Mouse (Mus musculus) kidney, embryonic 14.5 days (tissue): ENCODE measurements at regions not wholly inside any gene's neighbourhood (a gene's known extent, or its start where the extent isn't known, plus 50 kb on each side); places are given as distances from the start of the nearest gene placed in this dataset.

Source experiments
- ATAC-seq: fragments of 200-750 bp; cut with Nextera tagmentation; 2 replicates; pipeline ENCODE4 v1.8.0; 2017; ENCODE audit warnings: moderate number of reproducible peaks, mild to moderate bottlenecking, moderate TSS enrichment, moderate library complexity; ENCODE audit not compliant: low FRiP score, low TSS enrichment
- H3K27ac ChIP-seq: fragments of 300-500 bp; sonication (generic); 2 replicates; pipeline ENCODE4 v1.5.1; 2014; ENCODE audit warnings: low read depth, mild to moderate bottlenecking, low read length, moderate library complexity, mixed read lengths
- H3K27me3 ChIP-seq: fragments of 300-500 bp; sonication (generic); 2 replicates; pipeline ENCODE4 v1.6.1; 2014; ENCODE audit warnings: mild to moderate bottlenecking, low read length; ENCODE audit not compliant: control insufficient read depth, insufficient read depth
- H3K36me3 ChIP-seq: fragments of 300-500 bp; sonication (generic); 2 replicates; pipeline ENCODE4 v1.6.1; 2014; ENCODE audit warnings: low read length, mixed read lengths; ENCODE audit not compliant: control insufficient read depth, insufficient read depth
- H3K4me1 ChIP-seq: fragments of 300-500 bp; sonication (generic); 2 replicates; pipeline ENCODE4 v1.6.1; 2014; ENCODE audit warnings: low read length, mixed read lengths; ENCODE audit not compliant: control insufficient read depth, insufficient read depth
- H3K4me2 ChIP-seq: fragments of 300-500 bp; sonication (generic); replicated peaks from 2 replicates; pipeline ENCODE4 v1.6.1; 2014; ENCODE audit warnings: low read depth, mild to moderate bottlenecking, low read length
- H3K4me3 ChIP-seq: fragments of 300-500 bp; sonication (generic); 2 replicates; pipeline ENCODE4 v1.5.1; 2014; ENCODE audit warnings: mild to moderate bottlenecking, low read length
- H3K9ac ChIP-seq: fragments of 300-500 bp; sonication (generic); 2 replicates; pipeline ENCODE4 v1.6.1; 2014; ENCODE audit warnings: low read depth, mild to moderate bottlenecking, low read length, moderate library complexity
- H3K9me3 ChIP-seq: fragments of 300-500 bp; sonication (generic); 2 replicates; pipeline ENCODE4 v1.6.1; 2016; ENCODE audit warnings: low read length; ENCODE audit not compliant: control insufficient read depth
- WGBS: fragments of 180-500 bp; shearing (Covaris S2); extraction: QIAGEN DNeasy Blood & Tissue Kit; methylation state at CpG from one replicate; pipeline ENCODE4 v1.1.7; 2014; 5-methylcytosine and 5-hydroxymethylcytosine counted together

- no peak overlapping the region for H3K9ac ChIP-seq
- H3K4me3 ChIP-seq: no peak overlapping the region
- WGBS: 33% methylated on average over 4 of the region's 4 CpGs
- no peaks in the 10 kb centered on the region for H3K27me3 ChIP-seq
- peaks cover 2% of the 10 kb centered on the region; the same call in 1 of the 2 replicates for H3K9me3 ChIP-seq
- H3K4me2 ChIP-seq: no peak overlapping the region
- no peak overlapping the region for H3K27ac ChIP-seq
- ATAC-seq: no peak
- no peaks in the 10 kb centered on the region for H3K4me1 ChIP-seq
- no peaks in the 10 kb centered on the region for H3K36me3 ChIP-seq
Measured at GRCm38 (mm10) chr12:15566785-15567109, 250.0 kb downstream of the Trib2 start.

GRCm38 (mm10) chr12:15565941-15566784, 250.6 kb downstream of the Trib2 start:
- Histone ChIP-seq H3K36me3 (no peaks in the 10 kb centered on the region), H3K27ac (no peak overlapping the region), H3K9ac (no peak overlapping the region), H3K4me1 (no peaks in the 10 kb centered on the region), H3K27me3 (no peaks in the 10 kb centered on the region), H3K4me2 (no peak overlapping the region), H3K9me3 (peaks cover 2% of the 10 kb centered on the region; the same call in 1 of the 2 replicates), H3K4me3 (no peak overlapping the region)
- ATAC-seq: peak; percentile 81; the same call in 1 of the 2 replicates
- WGBS: 23% methylated on average over 3 of the region's 3 CpGs

- H3K9me3 ChIP-seq: no peaks in the 10 kb centered on the region
- H3K4me3 ChIP-seq: no peak overlapping the region
- H3K9ac ChIP-seq: no peak overlapping the region
- H3K4me2 ChIP-seq: no peak overlapping the region
- no peak overlapping the region for H3K27ac ChIP-seq
- ATAC-seq: no peak
- 49% methylated on average over 4 of the region's 4 CpGs for WGBS
- no peaks in the 10 kb centered on the region for H3K27me3 ChIP-seq
- no peaks in the 10 kb centered on the region for H3K4me1 ChIP-seq
- no peaks in the 10 kb centered on the region for H3K36me3 ChIP-seq
Measured at GRCm38 (mm10) chr12:15562826-15563225, 253.9 kb downstream of the Trib2 start.

DNA sequence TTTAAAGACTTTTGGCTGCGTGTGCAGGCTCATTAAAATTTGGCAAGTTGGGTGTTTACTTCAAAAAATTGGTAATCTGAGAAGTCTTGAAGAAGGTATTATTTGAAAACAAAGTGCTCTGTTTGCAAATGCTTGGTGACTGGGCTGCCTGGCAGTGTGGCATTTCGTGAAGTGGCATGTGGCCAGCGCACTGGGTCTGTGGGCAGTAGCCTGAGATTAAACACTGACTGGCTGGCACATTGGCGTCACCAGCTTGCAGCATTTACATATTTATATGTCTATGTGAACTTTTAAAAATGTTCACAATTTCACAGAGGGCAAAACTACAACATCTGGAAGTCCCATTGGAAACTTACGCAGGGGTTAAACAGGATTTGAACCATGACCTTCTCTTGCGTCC, 261.3 kb downstream of the Trib2 start:
- no peak overlapping the region for H3K9ac ChIP-seq
- no peak overlapping the region for H3K4me3 ChIP-seq
- WGBS: 92% methylated on average over 6 of the region's 6 CpGs
- no peaks in the 10 kb centered on the region for H3K36me3 ChIP-seq
- ATAC-seq: no peak
- H3K27me3 ChIP-seq: no peaks in the 10 kb centered on the region
- H3K4me2 ChIP-seq: no peak overlapping the region
- no peaks in the 10 kb centered on the region for H3K4me1 ChIP-seq
- H3K27ac ChIP-seq: no peak overlapping the region
- no peaks in the 10 kb centered on the region for H3K9me3 ChIP-seq

DNA sequence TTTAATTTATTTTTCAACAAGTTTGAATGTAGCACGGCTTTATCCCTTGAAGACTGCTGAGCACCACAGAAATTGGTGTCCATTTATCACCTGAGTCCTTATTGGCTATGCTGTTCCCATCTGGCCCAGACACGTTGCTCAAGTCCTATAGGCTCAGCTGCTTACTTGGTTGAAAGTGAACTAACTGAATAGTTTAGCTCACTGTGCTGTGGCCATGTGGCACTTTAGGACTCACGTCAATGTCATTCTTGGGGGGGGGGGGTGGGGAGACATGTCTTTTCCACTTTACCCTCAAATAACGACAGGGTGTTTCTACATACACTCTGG, 263.1 kb downstream of the Trib2 start:
- no peak overlapping the region for H3K9ac ChIP-seq
- WGBS: 67% methylated on average over 4 of the region's 4 CpGs
- H3K27ac ChIP-seq: no peak overlapping the region
- no peaks in the 10 kb centered on the region for H3K27me3 ChIP-seq
- H3K4me2 ChIP-seq: no peak overlapping the region
- no peaks in the 10 kb centered on the region for H3K4me1 ChIP-seq
- no peak overlapping the region for H3K4me3 ChIP-seq
- H3K9me3 ChIP-seq: no peaks in the 10 kb centered on the region
- no peak for ATAC-seq
- no peaks in the 10 kb centered on the region for H3K36me3 ChIP-seq

DNA sequence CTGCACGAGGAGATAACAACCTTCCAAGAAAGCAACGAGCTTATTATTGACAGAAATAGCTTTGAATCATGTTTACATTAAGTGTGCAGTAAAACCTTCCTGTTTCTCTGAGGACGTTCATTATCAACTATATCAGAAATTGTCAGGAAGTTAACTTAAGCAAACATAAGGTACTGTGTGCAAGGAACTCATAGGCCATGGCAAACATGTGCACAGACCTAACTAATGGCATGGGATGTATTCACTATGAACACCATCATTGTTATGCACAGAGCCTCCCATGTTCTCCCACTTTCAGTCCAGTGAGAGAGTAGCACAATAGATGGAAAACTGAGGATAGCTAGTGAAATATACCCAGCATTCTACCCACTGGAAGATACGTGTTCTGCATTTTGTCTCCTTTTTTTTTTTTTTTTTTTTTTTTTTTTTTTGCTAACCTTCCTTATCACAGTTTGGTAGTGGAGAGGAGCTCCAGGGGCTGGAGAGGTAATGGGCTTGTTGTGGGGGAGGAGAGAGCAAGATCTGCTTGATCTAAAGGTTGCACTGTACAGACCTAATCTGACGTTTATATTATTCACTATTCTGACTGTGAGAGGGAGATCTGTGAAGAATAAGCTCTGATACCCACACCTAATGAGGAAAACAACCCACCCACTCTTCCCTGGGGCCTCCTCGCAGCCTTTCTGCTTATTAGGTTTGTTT, 263.6 kb downstream of the Trib2 start:
- H3K27ac ChIP-seq: no peak overlapping the region
- 64% methylated on average over 6 of the region's 6 CpGs for WGBS

DNA sequence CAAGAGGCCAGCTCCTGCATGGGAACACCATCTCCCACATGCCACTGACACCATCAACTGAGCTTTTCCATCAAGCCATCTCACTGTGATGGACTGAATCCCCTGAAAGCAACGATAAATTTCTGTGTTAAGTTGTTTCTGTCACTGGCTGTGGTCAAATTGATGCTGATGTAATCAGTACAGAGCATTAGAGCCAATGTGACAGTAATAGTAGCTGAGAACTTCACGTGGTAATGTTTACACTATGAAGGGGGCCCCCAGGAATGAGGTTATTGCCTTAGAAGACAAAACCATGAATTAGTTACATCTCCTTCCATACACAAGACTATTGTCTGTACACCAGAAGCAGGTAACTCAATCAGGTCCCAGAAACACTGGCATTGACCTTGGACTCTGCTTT, 264.5 kb downstream of the Trib2 start:
- H3K4me2 ChIP-seq: no peak overlapping the region
- H3K9me3 ChIP-seq: no peaks in the 10 kb centered on the region
- 63% methylated on average over 2 of the region's 2 CpGs for WGBS
- H3K4me3 ChIP-seq: no peak overlapping the region
- H3K9ac ChIP-seq: no peak overlapping the region
- H3K36me3 ChIP-seq: no peaks in the 10 kb centered on the region
- no peaks in the 10 kb centered on the region for H3K27me3 ChIP-seq
- no peak overlapping the region for H3K27ac ChIP-seq
- H3K4me1 ChIP-seq: no peaks in the 10 kb centered on the region
- no peak for ATAC-seq

More for the DNA sequence above, 263.6 kb downstream of the Trib2 start:
- Histone ChIP-seq H3K9ac (no peak overlapping the region), H3K4me1 (no peaks in the 10 kb centered on the region), H3K4me3 (no peak overlapping the region), H3K36me3 (no peaks in the 10 kb centered on the region), H3K27me3 (no peaks in the 10 kb centered on the region), H3K4me2 (no peak overlapping the region), H3K9me3 (no peaks in the 10 kb centered on the region)
- ATAC-seq: no peak

- no peaks in the 10 kb centered on the region for H3K9me3 ChIP-seq
- H3K27me3 ChIP-seq: no peaks in the 10 kb centered on the region
- no peak for ATAC-seq
- 82% methylated on average over 4 of the region's 4 CpGs for WGBS
- no peak overlapping the region for H3K4me2 ChIP-seq
- no peaks in the 10 kb centered on the region for H3K4me1 ChIP-seq
- no peak overlapping the region for H3K27ac ChIP-seq
- no peak overlapping the region for H3K4me3 ChIP-seq
- no peak overlapping the region for H3K9ac ChIP-seq
- no peaks in the 10 kb centered on the region for H3K36me3 ChIP-seq
Measured at GRCm38 (mm10) chr12:15551281-15551900, 265.3 kb downstream of the Trib2 start.

DNA sequence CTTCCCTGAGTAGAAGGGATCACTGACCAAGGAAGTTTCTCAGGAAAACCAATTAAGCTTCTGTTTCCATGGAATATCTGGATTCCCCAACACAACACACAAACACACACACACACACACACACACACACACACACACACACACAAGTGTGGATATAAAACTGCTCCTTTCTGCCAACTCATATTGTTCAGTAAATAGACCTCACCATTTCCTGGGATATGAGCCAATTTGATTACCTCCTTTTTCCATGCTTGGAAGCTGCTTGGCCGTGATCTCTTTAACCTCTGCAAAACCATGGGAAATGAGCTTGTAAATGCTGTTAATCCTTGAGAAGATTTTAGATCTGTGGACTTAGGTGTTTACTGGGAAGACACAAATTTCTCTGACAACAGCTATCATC, 272.4 kb downstream of the Trib2 start:
- Histone ChIP-seq H3K27ac (no peak overlapping the region), H3K36me3 (no peaks in the 10 kb centered on the region), H3K4me3 (no peak overlapping the region), H3K4me1 (no peaks in the 10 kb centered on the region), H3K9ac (no peak overlapping the region), H3K9me3 (no peaks in the 10 kb centered on the region), H3K27me3 (no peaks in the 10 kb centered on the region), H3K4me2 (no peak overlapping the region)
- 80% methylated on average over 1 of the region's 1 CpGs for WGBS
- ATAC-seq: no peak
